Mouse (Mus musculus) testis, postnatal 14 days (tissue): ENCODE results near the gene Nrd1.

Source experiments
- DNase-seq: peaks from one replicate; pipeline ENCODE4 v3.0.0; 2021; ENCODE audit warnings: low spot score

Nrd1 gene

DNA sequence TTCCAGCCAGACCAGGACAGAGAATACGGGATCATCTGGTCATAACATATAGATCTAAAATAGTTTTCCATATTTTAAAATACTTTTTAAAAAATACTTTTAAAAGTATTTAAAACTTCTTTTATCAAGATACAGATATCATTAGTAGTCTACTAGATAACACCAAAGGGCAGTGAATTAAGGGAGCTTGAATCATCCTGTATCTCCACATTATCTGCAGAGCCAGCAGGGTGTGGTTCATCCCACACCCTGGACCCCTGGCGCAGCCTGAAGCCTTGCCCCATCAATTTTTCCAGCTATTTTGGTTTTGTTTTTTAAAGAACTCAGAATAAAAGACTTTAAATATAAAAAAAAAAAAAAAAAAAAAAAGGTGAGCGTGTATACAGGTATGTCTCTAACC lies 98.4 kb downstream of the Nrd1 start:
- no peak for DNase-seq

DNA sequence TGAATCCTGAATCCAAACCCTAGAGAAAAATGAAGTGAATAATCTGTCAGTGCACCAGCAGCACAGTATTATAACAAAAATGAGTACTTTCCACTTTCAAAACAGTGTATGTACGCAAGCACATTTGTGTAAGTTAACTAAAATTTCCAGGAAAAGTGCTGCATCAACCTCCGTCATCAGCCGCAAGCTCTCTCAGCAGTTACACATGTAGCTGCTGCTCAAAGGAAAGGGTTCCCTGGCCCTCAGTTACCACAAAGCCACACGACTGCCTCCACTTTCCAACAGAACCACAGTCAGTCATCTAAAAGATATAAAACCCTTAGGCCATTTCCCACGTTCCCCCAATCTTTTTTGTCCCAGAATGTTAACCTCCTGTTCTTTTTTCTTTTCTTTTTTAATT lies 102.1 kb downstream of the Nrd1 start:
- no peak for DNase-seq

DNA sequence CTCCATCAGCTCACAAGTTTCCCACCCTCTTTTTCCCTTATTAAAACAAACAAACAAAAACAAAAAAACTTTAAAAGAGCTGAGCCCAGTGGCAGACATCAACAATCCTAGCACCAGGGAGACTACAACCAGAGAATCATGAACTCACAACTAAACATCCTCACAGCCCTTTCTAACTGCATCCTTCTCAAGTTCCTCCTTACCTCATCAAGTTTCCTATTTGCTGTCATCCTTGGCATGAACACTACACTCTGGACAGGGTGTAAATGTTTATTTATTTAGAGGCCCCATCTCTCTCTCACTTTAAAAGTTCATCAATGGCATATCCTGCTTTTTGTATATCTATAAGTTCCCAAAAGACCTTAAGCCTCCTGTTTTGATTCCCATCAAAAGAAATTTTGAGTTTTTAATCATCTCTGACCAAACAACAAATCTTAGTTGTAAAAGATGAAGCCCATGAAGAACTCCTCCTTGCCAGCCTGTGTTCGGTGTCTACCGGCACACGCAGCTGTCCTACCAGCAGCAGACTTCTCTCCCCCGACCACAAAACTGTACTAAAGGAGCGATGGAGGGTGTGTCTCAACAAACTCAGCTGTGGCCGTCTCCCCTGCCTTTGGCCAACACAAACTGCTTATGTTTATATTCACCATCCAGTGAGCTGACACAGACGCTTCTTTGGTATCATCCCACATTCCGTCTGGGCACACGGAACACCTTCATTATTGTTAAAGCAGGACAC lies 102.9 kb downstream of the Nrd1 start:
- DNase-seq = no peak

DNA sequence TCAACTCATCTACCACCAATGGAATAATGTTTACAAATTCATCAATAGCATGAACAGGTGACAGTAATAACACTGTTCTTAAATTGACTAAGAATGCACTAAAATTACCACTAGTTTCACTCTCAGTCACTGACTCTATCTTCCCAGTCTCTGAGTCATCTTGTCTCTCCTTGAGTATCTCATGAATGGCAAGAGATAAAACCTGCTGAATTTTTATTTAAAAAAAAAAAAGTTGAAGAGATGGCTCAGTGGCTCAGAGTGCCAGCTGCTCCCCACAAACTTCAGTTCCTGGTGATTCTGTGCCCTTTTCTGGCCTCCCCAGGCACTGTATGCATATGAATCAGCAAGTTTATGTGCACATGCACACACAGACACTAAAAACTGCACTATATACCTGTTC lies 104.8 kb downstream of the Nrd1 start:
- DNase-seq = no peak

DNA sequence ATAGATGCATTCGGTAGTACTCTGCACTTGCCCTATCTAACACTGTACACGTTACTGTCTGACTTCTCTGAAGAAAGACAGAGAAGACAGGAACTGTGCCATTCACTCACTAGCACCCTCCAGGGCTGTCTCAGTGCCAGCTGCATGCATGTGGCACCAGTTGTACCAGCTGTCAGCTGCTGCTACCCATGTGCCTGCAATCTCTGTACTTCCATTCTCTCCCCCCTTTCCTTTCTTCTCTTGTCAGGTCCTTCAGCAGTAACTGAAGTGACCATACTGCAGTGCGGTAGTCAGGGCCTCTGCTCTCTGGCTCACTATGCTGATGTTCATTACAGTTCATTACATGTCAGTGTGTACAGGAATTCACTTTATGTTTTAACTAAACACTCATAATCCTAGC lies 105.6 kb downstream of the Nrd1 start:
- no peak for DNase-seq

DNA sequence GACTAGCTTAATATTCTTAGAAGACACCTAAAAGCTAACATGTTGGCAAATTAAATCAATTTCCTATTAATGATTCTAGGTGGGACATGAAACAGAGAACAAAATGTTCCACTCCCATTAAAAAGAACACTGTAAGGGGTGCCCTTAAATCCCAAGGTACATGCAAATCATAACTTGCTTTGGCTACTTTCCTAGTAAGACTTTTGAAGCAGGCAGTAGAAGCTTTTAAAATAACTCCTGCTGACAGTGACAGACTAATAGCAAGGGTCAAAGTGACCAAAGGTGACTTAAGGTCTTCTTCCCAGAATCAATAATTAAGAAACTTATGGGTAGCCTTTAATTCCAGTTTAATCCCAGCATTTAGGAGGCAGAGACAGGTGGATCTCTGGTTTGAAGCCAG lies 106.1 kb downstream of the Nrd1 start:
- DNase-seq = no peak

DNA sequence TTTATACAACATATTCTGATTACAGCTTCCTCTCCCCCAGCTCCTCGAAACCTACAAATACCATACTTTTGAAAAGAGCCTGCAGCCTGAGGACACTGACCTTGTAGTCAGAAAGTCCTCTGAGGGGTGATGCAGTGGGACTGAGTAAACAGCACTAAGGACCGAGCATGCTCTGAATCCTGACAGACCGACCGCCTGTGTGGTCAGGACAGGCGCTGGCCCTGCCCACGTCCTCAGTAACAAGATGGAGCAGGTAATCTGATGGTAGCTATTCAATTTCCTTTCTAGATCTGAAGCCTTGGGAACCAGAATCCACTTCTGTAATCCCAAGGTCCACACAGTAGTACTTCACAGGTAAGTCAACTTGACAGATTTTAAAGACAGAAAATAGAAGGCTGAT lies 108.6 kb downstream of the Nrd1 start:
- DNase-seq = no peak

DNA sequence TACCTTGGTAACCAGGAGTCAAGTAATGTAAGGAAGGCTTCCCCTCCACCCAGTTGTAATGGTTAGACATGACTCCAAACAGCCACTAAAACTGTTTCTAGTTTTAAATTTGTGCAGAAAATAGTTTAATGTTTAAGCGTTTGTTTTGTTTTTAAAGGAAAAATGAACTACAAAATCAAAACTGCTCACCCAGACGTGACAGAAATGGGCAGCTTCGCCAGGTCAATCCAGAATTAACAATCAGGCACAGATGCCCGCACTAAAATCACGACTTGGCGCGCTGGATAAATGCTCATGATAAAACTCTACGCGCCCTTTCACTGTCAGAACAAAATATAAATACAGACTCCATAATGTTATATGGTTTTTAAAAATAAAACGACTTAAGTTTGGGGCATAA lies 109.2 kb downstream of the Nrd1 start:
- no peak for DNase-seq

DNA sequence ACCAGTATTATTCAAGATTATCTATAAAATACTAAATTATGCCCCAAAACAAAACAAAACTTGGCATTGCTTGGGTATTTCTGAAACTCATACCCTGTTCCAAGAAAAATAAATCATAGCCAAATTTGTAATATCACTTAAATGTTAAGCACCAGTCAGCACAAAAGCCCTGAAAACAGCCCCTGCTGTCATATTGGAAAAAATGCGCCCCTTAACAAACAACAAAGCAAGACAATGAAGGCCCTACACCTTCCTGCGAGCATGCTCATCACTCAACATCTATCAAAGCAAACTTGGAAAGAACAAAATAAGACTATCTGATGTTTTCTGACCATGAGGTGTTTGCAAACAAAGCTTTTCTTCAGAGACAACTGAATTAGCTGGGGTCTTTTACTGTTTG lies 110.5 kb downstream of the Nrd1 start:
- DNase-seq = no peak
